In genomic region chr1:87847475-87848168, GRCm38 (mm10) we compare ENCODE assay signal across 12 mouse cellular contexts. TPM values are rescaled to one million over a fixed set of nuclear protein-coding genes. Genes with fewer than 3 reads are reported as not detected.
DNase-seq lines count a peak whose midpoint lies in the region; ATAC-seq and TF ChIP-seq lines count a peak whose summit lies in the region.
"Had no signal": no experiment of that assay in that cellular context is flagged by ENCODE, and none has a peak within 500 bp of the region (broad histone marks: within the 10 kb centered on the region; RNA-seq: fewer than 3 reads in every experiment).

No protein-coding gene starts in this region.

- H3K36me3 ChIP-seq in embryonic facial prominence, embryonic 15.5 days, result no peaks in the 10 kb centered on the region
- no peaks in the 10 kb centered on the region for H3K36me3 ChIP-seq in forebrain, embryonic 12.5 days (replicated peaks)
- H3K36me3 ChIP-seq: stomach, embryonic 15.5 days had no signal

- H3K27me3 ChIP-seq in embryonic facial prominence, embryonic 15.5 days, result no peaks in the 10 kb centered on the region
- no peaks in the 10 kb centered on the region; the same call in 1 of the 2 replicates for H3K27me3 ChIP-seq in forebrain, embryonic 12.5 days
- H3K27me3 ChIP-seq: stomach, embryonic 15.5 days had no signal

- peaks cover 20% of the 10 kb centered on the region for H3K4me1 ChIP-seq in embryonic facial prominence, embryonic 15.5 days
- H3K4me1 ChIP-seq in forebrain, embryonic 12.5 days, result peaks cover 2% of the 10 kb centered on the region; the same call in 1 of the 2 replicates

- peak overlapping the region; percentile 87 for H3K27ac ChIP-seq in layer of hippocampus, adult 2 months
- peak overlapping the region; percentile 48; the same call in 1 of the 2 replicates for H3K27ac ChIP-seq in embryonic facial prominence, embryonic 15.5 days (replicated peaks)
- no peak overlapping the region for H3K27ac ChIP-seq in forebrain, embryonic 12.5 days
- H3K27ac ChIP-seq: stomach, embryonic 15.5 days had no signal

- ATAC-seq in embryonic facial prominence, embryonic 15.5 days (ENCODE audit: insufficient number of reproducible peaks, low FRiP score, low TSS enrichment, low read depth), result no peak
- peak; percentile 51 for ATAC-seq in megakaryocyte progenitor cell, adult 5-6 weeks (replicated peaks; ENCODE audit: poor library complexity)
- no peak for ATAC-seq in forebrain, embryonic 12.5 days (ENCODE audit: low FRiP score)
- ATAC-seq: midbrain, embryonic 16.5 days had no signal

- H3K9me3 ChIP-seq in embryonic facial prominence, embryonic 15.5 days (replicated peaks), result no peaks in the 10 kb centered on the region
- no peaks in the 10 kb centered on the region for H3K9me3 ChIP-seq in forebrain, embryonic 12.5 days
- H3K9me3 ChIP-seq: stomach, embryonic 15.5 days had no signal

- no peak for DNase-seq in layer of hippocampus, adult 2 months (ENCODE audit: low spot score in 2 of 2)
- DNase-seq in layer of hippocampus, adult 9-11 months, result no peak
- DNase-seq in A20 (ENCODE audit: low read depth, low spot score), result peak; percentile 68
- DNase-seq in gastrocnemius, postnatal 14 days, result no peak
- DNase-seq in retina, embryonic 14.5 days (ENCODE audit: low spot score), result no peak
- DNase-seq: cerebellum, postnatal 14 days; forebrain, postnatal 0 days had no signal

- no peak overlapping the region for H3K4me2 ChIP-seq in embryonic facial prominence, embryonic 15.5 days (replicated peaks)
- H3K4me2 ChIP-seq in forebrain, embryonic 12.5 days, result no peak overlapping the region
- H3K4me2 ChIP-seq: stomach, embryonic 15.5 days had no signal

- no peak overlapping the region for H3K9ac ChIP-seq in embryonic facial prominence, embryonic 15.5 days
- no peak overlapping the region for H3K9ac ChIP-seq in forebrain, embryonic 12.5 days
- H3K9ac ChIP-seq: forebrain, postnatal 0 days; stomach, embryonic 15.5 days had no signal

- TF ChIP-seq CTCF in layer of hippocampus, adult 2 months (conservative IDR thresholded peaks at IDR 0.05), result no peak; the same call in 1 of the 2 replicates

- intact Hi-C loops in gastrocnemius, postnatal 14 days (cut with DNase I; ENCODE audit: low total_unique reads), result no loop called here

- H3K4me3 ChIP-seq in layer of hippocampus, adult 2 months, result no peak overlapping the region
- no peak overlapping the region for H3K4me3 ChIP-seq in embryonic facial prominence, embryonic 15.5 days (replicated peaks)
- H3K4me3 ChIP-seq in forebrain, embryonic 12.5 days (replicated peaks), result no peak overlapping the region
- H3K4me3 ChIP-seq: stomach, embryonic 15.5 days had no signal

- 29% methylated on average over 4 of the region's 4 CpGs for WGBS in embryonic facial prominence, embryonic 15.5 days
- WGBS in forebrain, embryonic 12.5 days, result 77% methylated on average over 4 of the region's 4 CpGs

RNA-seq across cellular contexts. Expression of gene Dgkd, which starts 5.5 kb away (rescaled TPM):
- total RNA-seq in layer of hippocampus, adult 2 months (2021), result 100 to 1,000 TPM; 103 to 117 TPM
- polyA plus RNA-seq in embryonic facial prominence, embryonic 15.5 days (2015; fragmentation: Nextera tagmentation; extraction: Ambion mirVana), result 28.9 and 29.8 TPM in 2 replicates
- total RNA-seq in megakaryocyte progenitor cell, adult 5-6 weeks (2015), result 43.0 and 45.0 TPM in 2 replicates
- 44.3 and 46.7 TPM in 2 replicates for total RNA-seq in megakaryocyte progenitor cell, adult 5-6 weeks (2017)
- 43.2 and 45.8 TPM in 2 replicates for polyA plus RNA-seq in forebrain, embryonic 12.5 days (2016; fragmentation: Nextera tagmentation; extraction: Ambion mirVana)
- total RNA-seq in gastrocnemius, postnatal 14 days (2021), result 10 to 100 TPM; 37.7 to 39.9 TPM

RNA-seq across cellular contexts. Expression of gene Sag, which starts 44.1 kb away (rescaled TPM):
- total RNA-seq in layer of hippocampus, adult 2 months (2021), result 1 to 10 TPM; 2.0 to 2.6 TPM
- 2.4 and 2.7 TPM in 2 replicates for polyA plus RNA-seq in embryonic facial prominence, embryonic 15.5 days (2015; fragmentation: Nextera tagmentation; extraction: Ambion mirVana)
- total RNA-seq in megakaryocyte progenitor cell, adult 5-6 weeks (2015), result 0.46 and 0.62 TPM in 2 replicates
- total RNA-seq in megakaryocyte progenitor cell, adult 5-6 weeks (2017), result 0.14 and 0.25 TPM in 2 replicates
- polyA plus RNA-seq in forebrain, embryonic 12.5 days (2016; fragmentation: Nextera tagmentation; extraction: Ambion mirVana), result 2.7 TPM in 2 replicates
- total RNA-seq in gastrocnemius, postnatal 14 days (2021), result under 1 TPM; 0.13 to 0.14 TPM
